Mouse (Mus musculus) gastrocnemius, postnatal 10 days (tissue): ENCODE data around the gene Kbtbd8. TPM values are rescaled to one million over a fixed set of nuclear protein-coding genes. Genes with fewer than 3 reads are reported as not detected.

Experiments
- DNase-seq: peaks from one replicate; pipeline ENCODE4 v3.0.0; 2021; ENCODE audit warnings: mixed read lengths
- long read RNA-seq, 2 experiments: library from polyadenylated mRNA; stranded (forward); transcript quantifications; one replicate each; pipeline ENCODE4 v2.0.0; 2021
- total RNA-seq, 2 experiments: library from RNA; stranded (reverse); gene quantifications; 2 replicates each; pipeline ENCODE4 v1.2.3; 2021

The Kbtbd8 gene
- total RNA-seq: under 1 TPM; 0.52 to 0.70 TPM
- long read RNA-seq, experiment 1: 0 reads
- long read RNA-seq, experiment 2: 0 reads

DNA sequence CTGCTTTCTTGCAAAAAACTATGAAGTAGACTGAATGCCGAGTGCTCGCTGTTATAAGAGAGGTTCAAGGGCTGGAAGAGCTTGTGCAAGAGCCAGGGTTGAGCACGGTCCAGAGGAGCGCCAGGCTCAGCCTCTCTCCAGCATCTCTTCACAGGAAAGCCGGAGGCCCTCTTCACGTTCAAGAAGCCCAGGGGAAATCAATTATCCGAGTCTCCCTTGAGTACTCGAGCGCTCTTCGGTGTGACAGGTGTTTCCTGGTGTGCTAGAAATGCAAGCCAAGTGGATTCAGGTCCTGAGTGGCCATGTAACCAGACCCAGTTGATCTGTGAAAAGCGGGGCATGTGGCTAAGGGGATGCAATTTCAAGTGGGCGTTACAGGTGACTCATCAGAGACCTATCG, at the start of gene Kbtbd8:
Kbtbd8 (plus strand) TSS at position 295 of the 400 bp plus-strand sequence.
- DNase-seq: no peak

DNA sequence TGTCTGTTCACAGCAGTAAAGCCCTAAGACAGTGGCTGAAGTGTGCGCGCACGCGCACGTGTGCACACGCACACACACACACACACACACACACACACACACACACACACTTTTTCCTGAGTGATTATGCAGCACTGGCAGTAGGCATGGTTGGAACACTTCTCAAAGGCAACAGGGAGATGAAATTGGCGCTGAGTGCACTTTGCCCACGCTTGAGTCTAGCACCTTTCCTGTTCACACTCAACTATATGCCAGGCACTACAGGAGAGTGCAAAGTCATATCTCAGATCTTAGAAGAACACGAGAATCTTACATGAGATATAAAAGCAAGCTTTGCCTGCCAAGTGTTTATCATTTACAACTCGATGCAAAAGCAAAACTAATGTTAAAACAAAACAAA, 47.3 kb upstream of the Kbtbd8 start:
- DNase-seq: no peak

DNA sequence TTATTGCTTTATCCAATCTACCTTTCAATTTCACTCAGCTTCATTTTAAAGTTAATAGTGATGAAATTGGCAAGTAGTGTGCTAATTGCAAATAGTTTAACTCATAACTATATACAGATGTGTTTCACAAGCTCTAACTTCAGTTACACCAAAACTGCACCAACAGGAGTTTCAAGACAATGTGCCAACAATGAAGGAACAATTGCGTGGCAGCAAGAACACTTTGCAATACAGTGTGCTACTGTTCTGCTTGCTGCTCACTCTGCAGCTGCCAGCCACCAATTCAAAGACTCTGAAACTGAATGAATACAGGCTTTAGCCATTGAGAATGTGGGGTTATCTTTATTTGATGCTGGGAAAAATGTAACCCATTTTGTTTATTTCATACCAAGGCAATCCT, 31.8 kb upstream of the Kbtbd8 start:
- DNase-seq: no peak

DNA sequence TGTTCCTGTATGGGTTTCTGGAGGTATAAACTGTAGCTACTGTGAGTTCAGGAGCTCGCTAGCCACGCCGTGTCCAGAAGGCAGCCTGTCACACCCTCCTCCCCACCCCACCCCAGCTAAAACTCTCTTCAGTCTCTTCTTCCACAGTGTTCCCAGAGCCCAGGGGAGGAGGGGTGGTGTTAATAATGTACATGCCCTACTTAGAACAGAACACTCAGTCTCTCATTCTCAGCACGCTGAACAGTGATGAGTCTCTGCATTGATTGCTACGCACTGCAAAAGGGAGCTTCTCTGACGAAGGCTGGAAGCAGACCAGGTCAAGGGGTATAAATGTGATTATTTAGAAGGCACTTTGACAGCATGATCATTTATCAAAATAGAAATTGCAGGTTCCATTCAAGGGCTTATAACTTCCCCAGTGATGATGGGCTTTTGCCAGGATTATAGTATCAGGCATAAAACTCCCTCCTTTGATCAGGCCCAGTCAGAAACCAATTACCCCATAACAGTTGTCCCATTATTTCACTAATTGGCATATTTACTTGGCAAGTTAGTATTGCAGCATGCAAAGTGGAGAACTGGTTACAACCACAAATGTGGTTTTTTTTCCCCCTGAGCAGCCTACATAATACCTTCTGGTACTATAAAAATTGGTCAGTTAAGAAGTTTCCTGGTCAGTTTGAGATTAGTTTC, 29.7 kb upstream of the Kbtbd8 start:
- DNase-seq: no peak

DNA sequence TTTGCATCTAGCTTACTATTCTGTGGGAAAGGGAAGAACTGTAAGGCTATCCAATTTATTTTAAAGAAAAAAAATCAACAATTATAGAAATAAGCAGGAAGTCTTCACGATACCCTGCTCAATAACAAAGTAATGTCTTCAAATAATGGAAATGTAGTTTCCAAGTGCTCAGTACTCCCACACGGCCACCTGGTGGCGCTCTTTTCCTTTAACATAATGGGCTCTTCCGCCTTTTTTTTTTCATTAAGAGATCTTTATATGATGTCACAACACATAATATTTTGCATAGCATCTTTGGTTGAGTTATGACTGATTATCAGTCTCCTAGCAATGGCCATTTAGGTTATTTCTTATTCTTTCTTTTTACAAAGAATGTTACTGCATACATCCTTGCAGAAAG, 29.0 kb upstream of the Kbtbd8 start:
- DNase-seq: no peak

DNA sequence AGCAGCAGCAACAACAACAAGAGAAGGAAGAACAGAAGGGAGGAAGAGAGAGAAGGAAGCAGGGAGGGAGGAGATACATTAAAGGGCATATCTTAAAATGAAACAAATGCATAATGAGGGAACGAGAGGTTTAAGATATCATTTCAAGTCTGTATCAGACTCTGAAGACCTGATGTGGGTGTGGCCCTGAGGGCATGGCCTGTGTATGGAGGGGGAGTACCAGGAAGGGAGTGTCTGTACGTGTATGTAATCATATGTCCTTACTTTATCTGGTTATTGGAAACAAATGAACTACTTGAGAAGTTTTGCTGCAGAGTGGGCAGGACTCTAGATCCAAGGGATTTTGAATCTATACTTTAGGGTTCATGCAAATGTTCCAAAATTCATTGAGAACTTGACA, 22.3 kb upstream of the Kbtbd8 start:
- DNase-seq: no peak

DNA sequence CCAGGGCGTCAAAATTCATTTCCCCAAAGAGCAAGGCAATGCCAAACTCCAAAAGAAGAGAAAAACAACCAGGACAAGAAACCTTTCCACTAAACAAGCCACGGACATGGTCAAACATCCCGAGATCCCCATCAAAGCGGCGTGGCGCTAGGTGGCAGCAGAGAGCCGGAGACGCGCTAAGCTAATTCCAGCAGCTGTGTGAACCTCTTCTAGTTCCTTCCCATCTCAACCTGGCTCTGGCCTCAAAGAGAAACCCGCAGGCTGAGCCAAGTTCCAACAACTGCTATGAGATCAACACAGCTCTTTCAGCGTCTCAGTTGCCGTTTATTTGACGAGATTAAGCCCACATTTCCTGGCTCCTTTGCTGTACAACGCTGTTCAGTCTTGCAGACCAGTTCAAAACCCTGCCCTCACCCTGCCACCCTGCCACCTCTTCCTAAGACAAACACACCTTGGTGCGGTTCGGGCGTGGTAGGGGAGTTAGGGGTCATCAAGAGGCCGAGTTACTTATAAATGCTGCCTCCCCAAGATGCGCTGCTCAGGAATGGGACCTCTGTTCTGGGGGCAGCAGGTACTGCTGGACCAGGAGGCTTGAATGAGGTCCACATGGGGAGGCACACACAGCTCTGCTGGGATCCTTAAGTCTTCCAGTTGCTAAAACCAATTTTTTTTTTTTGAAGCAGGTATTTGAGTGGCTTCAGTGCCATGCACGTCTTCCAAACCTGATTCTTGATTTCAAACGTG, 18.5 kb upstream of the Kbtbd8 start:
- DNase-seq: peak; percentile 90

DNA sequence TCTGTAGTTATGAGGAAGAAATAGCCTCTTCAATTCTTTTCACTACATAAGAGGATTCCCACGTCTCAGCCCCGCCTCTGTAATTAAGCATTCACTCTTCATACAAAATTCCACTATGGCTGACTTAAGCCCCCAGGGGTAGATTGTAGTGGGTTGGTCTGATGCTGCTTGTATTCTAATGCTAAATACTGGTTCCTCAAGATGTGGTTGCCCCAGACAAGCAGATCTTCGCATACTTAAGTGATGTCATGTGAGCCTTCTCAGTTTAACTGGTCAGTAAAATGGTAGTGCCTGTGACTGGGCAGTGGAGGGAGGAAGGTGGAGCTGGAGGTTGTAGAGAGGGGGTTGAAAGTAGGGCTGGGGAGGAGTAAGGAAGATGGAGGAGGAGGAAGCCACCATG, 13.3 kb upstream of the Kbtbd8 start:
- no peak for DNase-seq

DNA sequence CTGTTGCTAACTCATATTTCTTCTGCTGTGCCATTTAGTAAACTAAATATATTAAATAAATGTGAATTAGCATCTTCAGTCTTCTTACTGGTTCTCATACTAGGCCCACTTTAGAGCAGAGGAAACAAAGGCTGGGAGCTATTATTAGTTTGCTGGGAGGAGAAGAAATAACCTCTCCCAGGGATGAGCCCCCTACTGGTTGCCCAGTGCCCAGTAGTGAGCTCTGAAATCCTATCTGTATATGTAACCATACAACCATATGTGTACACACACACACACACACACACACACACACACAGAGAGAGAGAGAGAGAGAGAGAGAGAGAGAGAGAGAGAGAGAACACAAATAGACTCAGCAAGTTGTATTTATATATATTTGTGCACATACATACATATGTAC, 8.6 kb upstream of the Kbtbd8 start:
- DNase-seq: no peak

DNA sequence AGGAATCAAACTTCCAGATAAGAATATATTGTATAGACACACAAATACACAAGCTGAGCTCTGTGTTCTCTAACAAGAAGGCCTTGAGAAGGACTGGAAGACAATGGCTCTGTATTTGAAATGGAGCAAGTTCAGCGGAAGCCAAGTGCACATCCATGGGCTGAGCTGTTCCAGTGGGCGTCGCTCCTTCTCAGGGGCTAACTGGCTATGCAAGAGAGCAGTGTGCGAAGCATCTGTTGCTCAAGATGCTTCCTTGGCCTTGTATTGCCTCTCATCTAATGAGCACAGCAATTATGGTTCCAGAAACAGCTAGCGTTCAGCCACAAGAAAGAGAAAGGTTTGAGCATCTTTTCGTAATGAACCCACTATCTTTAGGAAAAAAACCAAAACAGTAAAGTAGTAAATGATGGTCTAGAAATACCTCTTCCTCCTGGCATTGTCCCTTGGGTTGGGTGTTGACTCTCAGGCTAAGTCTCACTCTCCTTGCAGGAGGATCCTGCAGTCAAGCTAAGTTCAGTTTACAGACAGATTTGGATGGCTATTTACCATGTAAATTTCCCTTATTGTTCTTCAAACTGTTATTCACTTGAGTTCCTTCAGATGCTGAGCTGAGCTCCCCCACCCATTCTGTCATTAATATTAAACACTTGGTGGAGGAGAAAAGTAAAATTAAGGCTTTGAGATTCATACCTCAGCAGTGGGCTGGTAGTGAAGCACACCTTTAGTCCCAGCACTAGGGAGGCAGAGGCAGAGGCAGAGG, 7.2 kb upstream of the Kbtbd8 start:
- no peak for DNase-seq

DNA sequence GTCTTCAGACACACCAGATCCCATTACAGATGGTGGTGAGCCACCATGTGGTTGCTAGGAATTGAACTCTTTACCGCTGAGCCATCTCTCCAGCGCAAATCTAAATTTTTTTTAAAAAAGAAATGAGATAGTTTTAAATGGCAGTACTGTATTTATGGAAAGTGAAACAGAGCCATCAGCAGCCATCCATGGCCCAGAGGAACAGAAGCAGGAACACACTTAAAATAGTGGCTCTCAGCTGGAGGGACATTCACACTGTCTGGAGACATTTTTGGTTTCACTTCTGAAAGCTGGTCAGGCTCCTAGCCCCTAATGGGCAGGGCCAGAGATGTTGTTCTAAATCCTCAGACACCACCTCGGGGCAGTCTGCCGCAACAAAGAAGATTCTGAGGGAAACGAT, 5.0 kb upstream of the Kbtbd8 start:
- DNase-seq: no peak

DNA sequence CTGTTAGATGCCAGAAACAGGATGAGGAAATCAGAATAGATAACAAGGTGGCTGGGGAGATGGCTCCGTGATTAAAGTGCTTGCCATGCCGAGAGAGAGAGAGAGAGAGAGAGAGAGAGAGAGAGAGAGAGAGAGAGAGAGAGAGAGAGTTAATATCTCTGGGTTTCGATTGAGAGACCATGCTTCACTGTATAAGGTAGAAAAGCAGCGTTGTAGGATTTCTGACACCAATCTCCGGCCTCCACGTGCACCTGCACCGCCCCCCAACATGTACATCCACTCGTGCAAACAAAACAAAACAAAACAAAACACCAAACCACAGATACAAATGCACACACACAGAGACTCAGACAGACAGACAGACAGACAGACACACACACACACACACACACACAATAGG, 527 bp upstream of the Kbtbd8 start:
- DNase-seq: no peak

DNA sequence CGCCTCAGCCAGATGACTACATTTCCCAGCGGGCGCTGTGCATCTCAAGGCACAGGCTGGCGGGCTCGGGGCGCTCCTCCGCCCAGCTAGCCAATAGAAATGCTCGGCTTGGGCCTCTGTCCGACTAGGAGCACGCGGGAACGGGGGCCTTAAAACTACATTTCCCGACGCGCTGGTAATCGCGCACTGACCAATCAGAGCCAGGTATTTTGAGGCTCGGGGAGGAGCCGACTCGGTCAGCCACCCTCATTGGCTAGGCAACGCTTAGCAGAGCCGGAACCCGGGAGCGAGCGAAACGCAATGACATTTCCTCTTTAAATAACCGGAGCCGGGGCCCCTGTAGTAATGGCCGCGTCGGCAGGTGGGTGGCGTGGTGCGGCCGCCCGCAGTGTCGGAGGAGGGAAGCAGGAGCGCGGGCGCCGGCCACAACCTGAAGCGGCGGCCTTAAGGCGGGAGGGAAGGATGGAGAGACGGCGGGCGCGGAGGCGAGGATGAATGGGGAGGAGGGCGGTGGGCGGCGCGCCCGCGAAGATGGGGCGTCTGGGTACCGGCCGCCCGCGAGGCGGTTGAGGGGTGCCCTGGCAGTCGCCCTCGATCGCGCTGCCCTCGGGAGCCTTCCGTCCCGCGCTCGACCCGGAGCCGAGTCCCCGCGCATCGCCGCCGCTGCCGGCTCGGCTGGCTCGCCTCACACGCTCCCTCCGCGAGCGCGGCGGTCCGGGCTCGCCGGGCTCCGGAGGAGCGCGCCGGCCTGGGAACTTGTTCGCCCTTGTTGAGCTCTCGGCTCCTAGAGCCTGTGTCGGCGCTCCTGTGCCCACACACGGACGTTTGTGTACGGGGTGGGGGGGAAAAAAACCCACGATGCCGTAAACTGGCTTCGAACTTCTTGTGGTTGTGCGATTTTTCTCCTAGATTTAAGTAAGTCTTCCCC, 838 bp downstream of the Kbtbd8 start:
- DNase-seq: peak; percentile 85

DNA sequence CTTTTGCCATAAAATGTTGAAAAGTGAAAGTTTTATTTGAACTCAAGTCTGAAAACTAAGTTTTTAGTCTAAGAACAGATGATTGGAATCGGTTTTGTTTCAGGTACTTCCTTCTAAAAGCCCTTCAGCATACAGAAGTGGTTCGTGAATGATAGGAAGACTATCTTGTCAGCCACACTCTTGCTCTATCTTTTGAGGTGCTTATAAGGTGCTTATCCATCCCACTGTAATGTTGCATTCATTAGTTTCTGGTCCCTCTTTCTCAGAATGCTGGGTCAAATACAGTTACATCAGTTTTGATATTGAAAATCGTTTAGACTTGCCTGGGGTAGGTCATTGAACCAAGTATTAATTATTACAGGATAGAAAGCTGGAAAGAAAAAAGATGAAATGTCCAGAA, 2.3 kb downstream of the Kbtbd8 start:
- no peak for DNase-seq

DNA sequence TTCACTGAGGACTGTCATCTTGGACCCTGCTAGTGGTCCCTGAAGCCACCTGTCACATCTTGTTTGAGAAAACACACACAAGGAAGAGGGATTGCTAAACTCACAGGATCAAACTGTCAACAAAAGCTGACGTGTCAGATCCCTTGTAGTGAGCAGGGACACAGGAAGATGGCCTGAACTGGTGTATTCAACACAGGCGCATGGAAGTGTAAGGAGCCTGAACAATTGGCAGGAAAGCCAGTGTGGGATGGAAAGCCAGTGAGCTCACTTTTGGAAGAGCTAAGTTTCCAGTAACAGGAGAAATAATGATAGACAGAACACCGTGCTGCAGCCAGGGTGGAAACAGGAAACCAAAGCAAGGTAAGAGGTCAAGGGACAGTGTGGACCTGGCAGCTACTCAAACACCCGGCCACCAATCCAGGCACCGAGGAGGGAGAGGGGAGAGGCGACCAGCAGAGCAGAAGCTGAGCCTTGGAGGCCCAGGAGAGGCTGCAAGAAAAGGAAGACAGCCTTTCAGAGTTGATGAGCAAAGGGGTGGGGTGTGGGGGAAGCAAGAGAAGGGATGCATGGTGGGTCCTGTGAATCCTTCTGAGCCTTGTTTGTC, 33.0 kb downstream of the Kbtbd8 start:
- DNase-seq: no peak

DNA sequence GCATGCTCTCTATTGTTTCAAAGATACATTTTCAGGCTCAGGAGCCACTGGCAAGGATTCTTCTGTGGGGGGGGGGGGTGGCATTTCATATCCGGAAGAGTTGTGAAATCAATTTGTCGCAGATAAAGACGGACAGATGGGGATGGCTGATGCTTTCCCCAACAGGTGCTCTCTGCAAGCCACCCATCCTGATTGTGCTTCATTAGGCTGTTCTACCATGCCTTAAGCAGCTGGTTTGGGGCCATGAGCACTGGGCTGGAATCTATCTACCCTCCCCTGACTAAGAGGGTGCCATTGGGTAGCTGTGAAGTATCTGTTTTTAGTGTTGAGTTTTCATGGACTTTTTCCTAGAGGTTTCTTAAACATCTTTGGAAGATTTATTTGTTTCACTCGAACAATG, 33.8 kb downstream of the Kbtbd8 start:
- DNase-seq: no peak

DNA sequence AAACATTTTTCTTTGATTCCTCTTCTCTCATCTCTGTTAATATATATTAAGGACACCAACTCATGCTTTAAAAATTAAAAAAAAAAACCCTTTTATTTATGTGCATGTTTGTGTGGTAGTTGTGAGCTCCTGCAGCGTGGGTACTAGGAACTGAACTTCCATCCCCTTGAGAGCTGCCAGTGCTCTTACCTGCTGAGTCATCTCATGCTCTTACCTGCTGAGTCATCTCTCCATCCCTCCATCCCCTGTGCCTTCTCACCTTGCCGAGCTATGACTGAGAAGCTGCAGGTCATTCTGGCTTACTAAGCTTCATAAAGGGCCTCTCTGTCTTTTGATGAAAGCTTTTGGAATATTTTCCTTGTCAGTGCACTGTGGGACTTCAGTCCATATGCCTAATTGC, 34.5 kb downstream of the Kbtbd8 start:
- no peak for DNase-seq

DNA sequence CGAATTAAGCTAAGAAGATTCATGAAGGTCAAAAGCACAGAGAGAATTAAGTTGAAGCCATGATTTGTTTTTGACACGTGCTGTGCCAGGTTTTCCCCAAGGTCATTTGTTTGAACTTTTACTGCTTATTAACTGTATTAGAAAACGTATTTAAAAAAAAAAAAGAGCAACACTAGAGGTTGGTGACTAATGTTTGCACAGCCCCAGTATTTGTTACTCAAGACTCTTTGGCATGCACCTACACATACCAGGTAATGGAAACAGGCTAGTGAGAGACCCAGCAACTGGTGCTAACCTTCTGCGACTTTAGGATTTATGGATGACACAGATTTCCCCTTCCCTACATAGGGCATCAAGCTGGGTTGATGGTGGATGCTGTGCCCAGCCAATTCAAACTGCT, 46.9 kb downstream of the Kbtbd8 start:
- no peak for DNase-seq

DNA sequence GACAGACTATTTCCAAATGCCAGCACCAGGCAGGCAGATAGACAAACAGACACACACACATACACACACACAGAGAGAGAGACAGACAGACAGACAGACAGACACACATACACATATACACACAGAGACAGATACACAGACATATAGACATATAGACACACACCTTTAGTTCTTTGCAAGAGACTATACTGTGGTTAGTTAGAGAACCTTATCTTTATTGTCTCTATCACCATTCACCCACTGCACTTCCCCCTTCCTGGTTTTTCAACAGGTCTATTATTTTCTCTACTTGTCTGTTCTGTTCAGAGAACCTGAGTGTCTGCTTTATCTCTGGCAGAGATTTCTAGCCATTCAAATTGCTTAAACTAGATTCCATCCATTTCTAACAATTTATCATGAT, 48.6 kb downstream of the Kbtbd8 start:
- DNase-seq: no peak

DNA sequence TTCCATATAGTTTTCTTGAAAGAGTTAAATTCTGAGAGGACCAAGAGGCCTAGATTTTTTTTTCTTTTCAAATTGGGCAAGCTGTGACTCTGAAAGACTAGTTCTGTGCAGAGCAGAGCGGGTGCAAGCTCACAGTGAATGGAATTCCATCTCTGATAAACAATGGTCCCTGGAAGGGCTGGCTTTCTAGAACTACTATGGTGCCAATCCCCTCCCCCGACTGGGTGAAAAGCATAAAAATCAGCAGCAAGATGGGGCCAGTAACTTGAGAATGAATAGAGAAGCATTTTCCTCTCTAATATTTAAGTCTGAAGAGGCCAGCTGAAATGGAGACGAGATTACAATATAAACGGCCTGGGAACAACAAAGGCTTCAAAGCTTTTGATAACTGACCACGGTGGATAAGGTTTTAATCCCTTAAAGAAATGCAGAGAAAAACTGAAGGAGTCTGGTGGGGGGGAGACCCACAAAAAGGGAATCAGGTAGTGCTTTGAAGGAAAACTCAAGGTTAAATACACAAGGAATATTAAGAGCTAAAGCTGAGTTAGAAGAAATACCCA, 50.7 kb downstream of the Kbtbd8 start:
- no peak for DNase-seq

DNA sequence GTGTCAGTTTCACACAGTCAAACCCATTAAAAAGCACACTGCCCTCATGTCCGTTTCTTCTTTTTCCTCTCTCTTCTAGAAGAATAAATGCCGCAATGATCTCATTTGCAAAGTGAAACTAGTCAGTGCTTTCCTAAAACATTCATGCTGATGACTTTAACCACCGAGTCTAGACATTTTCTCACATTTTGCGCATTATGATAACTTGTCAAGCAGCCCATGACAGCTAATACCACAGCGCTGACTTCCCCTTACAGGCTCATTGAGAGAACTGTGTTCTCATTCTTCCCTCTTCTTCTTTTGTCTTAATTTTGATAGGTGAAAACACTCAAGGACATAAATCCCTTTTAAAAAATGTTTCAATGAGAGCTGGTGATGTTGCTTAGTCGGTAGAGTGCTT, 52.4 kb downstream of the Kbtbd8 start:
- no peak for DNase-seq
